Mouse (Mus musculus): ENCODE data around the gene Cdc42se2. TPM values are rescaled to one million over a fixed set of nuclear protein-coding genes. Genes with fewer than 3 reads are reported as not detected.

Gene Cdc42se2
- total and polyA plus RNA-seq, 2 experiments from 2014 or later, result 137 to 150 TPM

- no peak for TF ChIP-seq CTCF (IDR thresholded peaks at IDR 0.05; ENCODE audit: low read depth)
- 94% methylated on average over 2 of the region's 2 CpGs for WGBS
- ATAC-seq, result no peak
Observed at GRCm38 (mm10) chr11:54679141-54679540, 108.3 kb downstream of the Cdc42se2 start.

GRCm38 (mm10) chr11:54675792-54676489, 111.5 kb downstream of the Cdc42se2 start:
- H3K36me3 ChIP-seq (ENCODE audit: insufficient read depth), result peaks cover 26% of the 10 kb centered on the region
- H3K27me3 ChIP-seq (ENCODE audit: insufficient read depth, low read length), result no peaks in the 10 kb centered on the region
- H3K4me3 ChIP-seq (ENCODE audit: low read depth, low read length), result no peak overlapping the region
- no peak for TF ChIP-seq CTCF (IDR thresholded peaks at IDR 0.05; ENCODE audit: low read depth)
- DNase-seq (no peak), ATAC-seq (no peak; the same call in 1 of the 2 replicates)
- no peak overlapping the region for H3K9ac ChIP-seq
- no peak overlapping the region for H3K4me2 ChIP-seq (ENCODE audit: low read depth)
- H3K9me3 ChIP-seq (ENCODE audit: low read length), result no peaks in the 10 kb centered on the region
- 75% methylated on average over 2 of the region's 2 CpGs for WGBS
- H3K27ac ChIP-seq (ENCODE audit: low read depth, low read length), result peak overlapping the region; percentile 21; the same call in 1 of the 2 replicates
- H3K4me1 ChIP-seq (ENCODE audit: insufficient read depth), result no peaks in the 10 kb centered on the region

More at GRCm38 (mm10) chr11:54679141-54679540, 108.3 kb downstream of the Cdc42se2 start:
- Histone ChIP-seq H3K27ac (ENCODE audit: low read depth, low read length) (no peak overlapping the region), H3K27me3 (ENCODE audit: insufficient read depth, low read length) (no peaks in the 10 kb centered on the region), H3K4me1 (ENCODE audit: insufficient read depth) (no peaks in the 10 kb centered on the region), H3K4me2 (ENCODE audit: low read depth) (no peak overlapping the region), H3K9ac (no peak overlapping the region), H3K9me3 (ENCODE audit: low read length) (no peaks in the 10 kb centered on the region), H3K4me3 (ENCODE audit: low read depth, low read length) (no peak overlapping the region), H3K36me3 (ENCODE audit: insufficient read depth) (peaks cover 37% of the 10 kb centered on the region)
- DNase-seq, result no peak

- ATAC-seq (no peak), DNase-seq (no peak)
- Histone ChIP-seq H3K9ac (no peak overlapping the region), H3K27me3 (ENCODE audit: insufficient read depth, low read length) (no peaks in the 10 kb centered on the region), H3K4me2 (ENCODE audit: low read depth) (no peak overlapping the region), H3K36me3 (ENCODE audit: insufficient read depth) (peaks cover 6% of the 10 kb centered on the region; the same call in 1 of the 2 replicates), H3K4me1 (ENCODE audit: insufficient read depth) (no peaks in the 10 kb centered on the region), H3K4me3 (ENCODE audit: low read depth, low read length) (no peak overlapping the region), H3K27ac (ENCODE audit: low read depth, low read length) (no peak overlapping the region), H3K9me3 (ENCODE audit: low read length) (no peaks in the 10 kb centered on the region)
- TF ChIP-seq CTCF (IDR thresholded peaks at IDR 0.05; ENCODE audit: low read depth), result no peak
- 84% methylated on average over 8 of the region's 8 CpGs for WGBS
Observed at GRCm38 (mm10) chr11:54673575-54674298, 113.7 kb downstream of the Cdc42se2 start.

Other genes with a start within 250 kb of the Cdc42se2 start
- gene Lyrm7, start 73.2 kb upstream of the Cdc42se2 start, total RNA-seq (2014; rRNA removed), result 4.0 and 7.1 TPM in 2 replicates
- gene Lyrm7, start 73.2 kb upstream of the Cdc42se2 start, polyA plus RNA-seq (2015; fragmentation: Nextera tagmentation; extraction: Ambion mirVana), result 11.3 and 12.2 TPM in 2 replicates
- 622 and 776 TPM in 2 replicates for gene Hint1, start 78.7 kb upstream of the Cdc42se2 start, total RNA-seq (2014; rRNA removed)
- 1,041 and 1,347 TPM in 2 replicates for gene Hint1, start 78.7 kb upstream of the Cdc42se2 start, polyA plus RNA-seq (2015; fragmentation: Nextera tagmentation; extraction: Ambion mirVana)
- gene Gpx3, start 114.8 kb upstream of the Cdc42se2 start, total RNA-seq (2014; rRNA removed), result 7.1 and 16.0 TPM in 2 replicates
- gene Gpx3, start 114.8 kb upstream of the Cdc42se2 start, polyA plus RNA-seq (2015; fragmentation: Nextera tagmentation; extraction: Ambion mirVana), result 35.0 and 44.0 TPM in 2 replicates
- gene Tnip1, start 175.2 kb upstream of the Cdc42se2 start, total RNA-seq (2014; rRNA removed), result 9.8 and 14.9 TPM in 2 replicates
- 13.0 and 16.6 TPM in 2 replicates for gene Tnip1, start 175.2 kb upstream of the Cdc42se2 start, polyA plus RNA-seq (2015; fragmentation: Nextera tagmentation; extraction: Ambion mirVana)
- gene Anxa6, start 245.8 kb upstream of the Cdc42se2 start, total RNA-seq (2014; rRNA removed), result 52.3 and 57.2 TPM in 2 replicates
- gene Anxa6, start 245.8 kb upstream of the Cdc42se2 start, polyA plus RNA-seq (2015; fragmentation: Nextera tagmentation; extraction: Ambion mirVana), result 40.5 and 50.2 TPM in 2 replicates

Data from forebrain, postnatal 0 days (tissue).